Mouse (Mus musculus) lung, adult 2 months (tissue): ENCODE data around the gene Tmx4.

Experiments used
- CTCF ChIP-seq: fragments of 200-500 bp; IDR thresholded peaks from 2 replicates; pipeline ENCODE4 v1.5.1; 2011; ENCODE audit warnings: mild to moderate bottlenecking, low read length, control low read depth; ENCODE audit not compliant: insufficient read depth
- POLR2A ChIP-seq: fragments of 200-500 bp; IDR thresholded peaks from 2 replicates; pipeline ENCODE4 v1.6.1; 2011; ENCODE audit warnings: low read depth, mild to moderate bottlenecking, control low read depth, low read length, borderline replicate concordance; ENCODE audit errors: extremely low read depth

DNA sequence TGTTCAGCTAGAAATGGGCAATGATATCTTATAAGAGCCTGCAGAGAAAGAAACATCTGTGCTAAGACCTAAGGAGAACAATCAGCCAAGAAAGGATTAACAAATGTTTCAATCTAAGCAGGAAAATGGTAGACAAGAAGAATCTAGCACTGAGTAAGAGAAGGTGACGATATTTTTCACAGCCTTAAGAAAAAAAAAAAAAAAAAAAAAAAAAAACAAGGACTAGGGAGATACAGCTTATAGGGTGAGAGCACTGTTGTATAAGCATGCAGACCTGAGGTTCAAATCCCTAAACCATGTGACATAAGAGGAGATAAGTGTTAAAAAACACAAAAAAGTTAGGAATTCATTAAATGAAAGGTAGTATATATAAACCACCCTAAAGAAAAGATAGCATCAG is 3.5 kb downstream of the Tmx4 start:
- TF ChIP-seq CTCF: no peak
- no peak for TF ChIP-seq POLR2A
